Mouse (Mus musculus) cortical plate, adult 2 months (tissue): ENCODE data around the gene Mthfsd.

ENCODE experiments used
- CTCF ChIP-seq: fragments of 200-500 bp; IDR thresholded peaks from 2 replicates; pipeline ENCODE4 v1.5.1; 2011; ENCODE audit warnings: mild to moderate bottlenecking, control low read depth, low read length; ENCODE audit not compliant: insufficient read depth; ENCODE audit errors: extremely low read depth
- POLR2A ChIP-seq: fragments of 200-500 bp; IDR thresholded peaks from 2 replicates; pipeline ENCODE4 v1.6.1; 2011; ENCODE audit warnings: mild to moderate bottlenecking, low read length, control low read depth; ENCODE audit not compliant: insufficient read depth; ENCODE audit errors: extremely low read depth

- TF ChIP-seq POLR2A (no peak), CTCF (no peak)
These were observed 26.8 kb downstream of the Mthfsd start for GRCm38 (mm10) chr8:121081398-121081797.
